Mouse (Mus musculus): ENCODE data around the gene Osbpl3.

Gene Osbpl3

GRCm38 (mm10) chr6:50403524-50403923, 52.5 kb downstream of the Osbpl3 start:
- no peak for DNase-seq (ENCODE audit: low read depth, low spot score)

DNA sequence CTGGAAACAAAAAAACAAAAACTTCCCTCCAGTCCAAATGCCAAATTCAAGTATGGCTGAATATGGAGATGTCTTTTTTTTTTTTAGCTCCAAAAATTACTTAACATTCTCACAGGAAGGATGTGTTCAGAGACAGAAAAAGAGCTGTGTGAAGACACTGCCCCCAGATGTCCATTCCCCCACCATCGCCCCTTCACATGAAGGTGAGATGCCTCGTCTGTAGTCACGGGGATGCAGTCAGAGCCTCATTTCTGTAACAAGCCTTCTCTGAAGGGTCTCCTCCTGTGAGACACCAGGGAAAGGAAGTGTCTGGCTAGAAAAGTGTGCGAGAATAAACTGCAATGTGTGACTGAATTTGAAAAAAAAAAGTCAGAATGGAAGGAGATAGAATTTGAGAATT, 53.1 kb downstream of the Osbpl3 start:
- DNase-seq (ENCODE audit: low read depth, low spot score) = no peak

DNA sequence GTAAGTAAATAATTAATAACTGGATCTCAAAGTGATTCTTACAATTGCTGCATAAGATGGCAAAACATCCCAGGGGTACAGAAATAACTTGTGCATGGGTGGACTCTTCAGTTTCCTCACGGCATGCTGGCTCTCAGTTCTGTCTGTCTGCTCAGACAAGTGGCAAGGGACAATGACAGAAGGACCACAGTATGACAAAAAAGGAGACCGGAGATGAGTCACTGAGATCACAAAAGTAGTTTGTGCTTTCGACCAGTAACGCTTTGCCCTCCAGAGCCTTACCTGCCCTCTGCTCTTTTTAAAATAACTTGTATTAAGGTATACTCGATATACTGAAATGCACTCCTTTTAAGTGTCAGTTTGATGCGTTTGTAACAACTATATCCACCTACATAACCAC, 55.8 kb downstream of the Osbpl3 start:
- DNase-seq (ENCODE audit: low read depth, low spot score) = no peak

DNA sequence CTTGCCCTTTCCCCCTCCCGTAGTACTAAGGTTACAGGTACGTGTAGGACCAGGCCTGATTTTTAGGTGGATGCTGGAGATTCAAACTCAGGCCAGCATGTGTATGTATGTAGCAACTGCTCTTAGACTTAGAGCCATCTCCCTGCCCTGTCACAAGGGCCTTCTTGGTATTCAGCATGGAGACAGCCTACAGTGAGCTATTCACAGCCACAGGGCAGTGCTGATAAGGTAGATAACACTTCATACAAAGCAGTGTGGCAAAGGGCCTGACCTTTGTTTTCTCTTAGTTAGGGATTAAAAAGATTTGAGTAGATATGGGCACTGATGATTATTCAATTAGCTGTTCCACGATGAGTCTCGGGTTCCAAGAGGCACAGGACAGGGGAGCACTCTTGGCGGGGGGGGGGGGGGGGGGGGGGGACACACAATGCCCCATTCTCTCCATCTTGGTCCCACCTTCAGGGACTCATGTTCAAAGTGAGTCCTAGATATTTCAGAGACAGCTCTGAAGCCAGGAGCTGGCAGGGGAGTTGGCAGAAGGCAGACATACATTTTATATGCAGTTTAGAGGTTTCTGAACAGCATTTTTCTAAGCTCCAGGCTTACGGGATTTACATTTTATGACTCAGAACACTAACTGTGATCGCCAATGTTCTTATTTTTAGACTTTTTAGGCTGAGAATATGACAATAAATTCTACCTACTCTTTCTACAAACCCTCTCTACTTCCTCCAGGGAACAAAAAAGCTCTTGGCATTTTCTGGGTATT, 56.4 kb downstream of the Osbpl3 start:
- DNase-seq (ENCODE audit: low read depth, low spot score) = no peak

DNA sequence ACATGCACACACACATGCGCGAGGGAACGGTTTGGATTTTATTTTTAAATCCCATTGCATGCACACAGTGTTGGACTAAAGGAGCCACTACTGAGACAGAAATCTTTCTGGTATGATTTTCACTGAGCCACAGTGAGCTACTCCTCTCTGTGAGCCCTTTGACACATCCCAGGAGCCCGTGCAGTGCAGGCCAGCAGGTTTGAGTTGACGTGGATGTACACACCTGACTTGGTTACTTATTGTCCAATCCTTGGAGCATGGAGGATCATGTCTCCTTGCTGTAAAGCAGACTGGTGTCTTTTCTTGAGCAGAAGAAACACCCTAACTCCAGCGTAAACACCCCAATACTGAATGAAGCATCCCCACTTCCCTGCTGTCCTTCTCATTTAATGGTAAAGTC, 57.7 kb downstream of the Osbpl3 start:
- no peak for DNase-seq (ENCODE audit: low read depth, low spot score)

DNA sequence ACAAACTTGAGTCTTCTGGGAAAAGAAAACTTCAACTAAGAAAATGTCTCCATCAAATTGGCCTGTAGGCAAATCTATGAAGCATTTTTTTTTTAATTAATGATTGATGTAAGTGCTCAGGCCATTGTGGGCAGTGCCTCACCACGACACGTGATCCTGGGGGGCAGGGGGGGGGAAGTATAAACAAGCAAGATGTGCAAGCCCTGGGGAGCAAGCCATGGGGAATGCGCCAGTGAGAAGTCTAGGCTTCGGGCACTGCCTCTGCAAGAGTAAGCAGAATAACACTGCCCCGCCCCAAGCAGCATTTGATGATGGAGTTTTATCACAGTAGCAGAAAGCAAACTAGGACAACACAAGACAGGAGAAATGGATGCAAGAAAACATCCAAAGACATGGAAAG, 58.9 kb downstream of the Osbpl3 start:
- DNase-seq (ENCODE audit: low read depth, low spot score) = no peak

DNA sequence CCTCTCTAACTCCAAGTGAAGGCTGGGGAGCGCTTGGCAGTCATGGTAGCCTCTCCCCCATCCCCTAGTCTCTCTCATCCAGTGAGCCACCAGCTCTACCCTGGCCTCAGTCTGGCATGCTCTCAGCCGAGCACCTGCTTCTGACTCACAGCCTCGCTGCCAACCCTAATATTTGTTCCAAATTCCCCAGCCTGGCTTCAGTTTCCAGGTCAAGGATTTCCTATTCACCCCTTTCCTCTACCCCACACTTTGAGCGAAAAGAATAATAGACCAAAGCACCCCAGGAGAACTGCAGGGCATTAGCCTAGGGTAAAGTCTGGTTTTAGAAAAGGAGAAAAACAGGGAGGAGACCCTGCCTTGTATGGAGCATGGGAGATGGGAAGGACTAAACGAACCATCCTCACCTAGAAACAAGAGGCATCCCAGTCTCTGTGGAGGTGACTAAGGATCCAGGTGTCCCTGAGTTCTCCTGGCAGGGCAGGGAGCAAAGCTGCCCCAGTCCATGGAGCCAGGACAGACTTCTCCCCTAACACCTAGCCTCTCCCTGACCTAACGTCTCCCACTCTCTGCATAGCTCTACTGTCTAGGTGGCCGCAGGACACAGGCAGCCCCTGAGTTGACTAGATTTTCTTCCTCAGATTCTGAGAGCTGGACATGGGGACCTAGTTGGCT, 60.2 kb downstream of the Osbpl3 start:
- DNase-seq (ENCODE audit: low read depth, low spot score) = no peak

- no peak for DNase-seq (ENCODE audit: low read depth, low spot score)
Observed at GRCm38 (mm10) chr6:50394432-50394831, 61.6 kb downstream of the Osbpl3 start.

DNA sequence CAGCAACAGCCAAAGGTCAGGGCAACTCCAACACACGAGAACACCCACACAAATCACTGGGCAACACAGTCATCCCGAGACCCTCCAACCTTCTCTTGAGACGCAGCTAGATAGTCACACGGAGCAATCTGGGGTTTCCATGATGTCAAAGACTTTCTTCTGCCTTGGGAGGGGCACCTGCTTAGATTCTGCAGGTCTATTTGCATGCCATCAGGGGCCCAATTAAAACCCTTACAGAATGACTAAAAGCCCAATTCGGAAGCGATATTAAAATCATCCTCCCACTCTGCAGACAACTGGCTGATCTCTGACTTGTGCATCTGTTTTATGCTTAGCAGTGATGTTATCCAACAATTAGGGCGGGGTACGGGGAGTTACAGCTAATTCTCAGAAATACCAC, 62.0 kb downstream of the Osbpl3 start:
- DNase-seq (ENCODE audit: low read depth, low spot score) = no peak

GRCm38 (mm10) chr6:50391951-50392350, 64.0 kb downstream of the Osbpl3 start:
- DNase-seq (ENCODE audit: low read depth, low spot score) = no peak

- DNase-seq (ENCODE audit: low read depth, low spot score) = no peak
Observed at GRCm38 (mm10) chr6:50390313-50390712, 65.7 kb downstream of the Osbpl3 start.

GRCm38 (mm10) chr6:50387629-50388028, 68.4 kb downstream of the Osbpl3 start:
- DNase-seq (ENCODE audit: low read depth, low spot score) = no peak

- no peak for DNase-seq (ENCODE audit: low read depth, low spot score)
Observed at GRCm38 (mm10) chr6:50386497-50386896, 69.5 kb downstream of the Osbpl3 start.

DNA sequence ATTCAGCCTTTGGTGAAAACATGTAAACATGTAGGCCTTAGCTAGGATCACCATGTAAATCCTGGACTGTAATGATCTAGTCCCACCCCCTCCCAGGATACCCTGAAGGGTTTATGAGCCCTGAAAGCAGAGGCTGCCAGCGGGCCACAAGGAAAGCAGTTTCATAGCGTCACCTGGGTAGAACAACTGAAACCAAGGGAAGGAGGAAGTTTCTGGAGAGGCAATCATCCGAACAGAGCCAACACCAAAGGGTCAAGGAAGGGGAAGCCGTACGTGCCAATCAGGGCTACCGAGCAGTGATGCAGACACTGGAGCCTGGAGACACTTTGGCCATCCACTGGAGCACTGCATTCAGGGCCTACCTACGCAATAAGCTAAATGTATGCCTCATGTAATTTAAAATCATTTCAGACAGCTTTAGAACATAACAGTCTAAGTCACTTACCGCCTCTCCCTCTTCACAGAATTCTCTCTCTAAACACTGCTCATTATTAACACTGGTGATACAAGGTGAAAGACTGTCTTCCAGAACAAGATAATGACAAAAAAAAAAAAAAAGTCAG, 70.5 kb downstream of the Osbpl3 start:
- DNase-seq (ENCODE audit: low read depth, low spot score) = no peak

DNA sequence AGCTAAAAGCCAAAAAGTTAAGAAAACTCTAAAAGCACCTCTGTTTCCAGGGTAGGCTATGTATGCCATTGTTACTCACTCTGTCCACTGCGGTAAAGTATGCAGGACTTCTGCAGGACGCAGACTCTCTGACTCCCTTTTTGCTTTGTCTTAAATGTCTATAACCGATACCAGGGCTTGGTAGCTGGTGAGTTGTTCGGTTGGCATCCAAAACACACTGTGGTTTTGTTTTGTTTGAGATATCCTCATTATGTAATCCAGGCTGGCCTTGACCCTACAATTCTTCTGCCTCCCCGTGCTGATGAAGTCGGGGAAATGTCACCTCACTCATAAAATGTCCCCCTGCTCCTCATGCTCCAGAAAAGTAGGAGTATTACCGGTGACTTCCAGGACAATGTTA, 73.3 kb downstream of the Osbpl3 start:
- DNase-seq (ENCODE audit: low read depth, low spot score) = no peak

GRCm38 (mm10) chr6:50382196-50382595, 73.8 kb downstream of the Osbpl3 start:
- no peak for DNase-seq (ENCODE audit: low read depth, low spot score)

DNA sequence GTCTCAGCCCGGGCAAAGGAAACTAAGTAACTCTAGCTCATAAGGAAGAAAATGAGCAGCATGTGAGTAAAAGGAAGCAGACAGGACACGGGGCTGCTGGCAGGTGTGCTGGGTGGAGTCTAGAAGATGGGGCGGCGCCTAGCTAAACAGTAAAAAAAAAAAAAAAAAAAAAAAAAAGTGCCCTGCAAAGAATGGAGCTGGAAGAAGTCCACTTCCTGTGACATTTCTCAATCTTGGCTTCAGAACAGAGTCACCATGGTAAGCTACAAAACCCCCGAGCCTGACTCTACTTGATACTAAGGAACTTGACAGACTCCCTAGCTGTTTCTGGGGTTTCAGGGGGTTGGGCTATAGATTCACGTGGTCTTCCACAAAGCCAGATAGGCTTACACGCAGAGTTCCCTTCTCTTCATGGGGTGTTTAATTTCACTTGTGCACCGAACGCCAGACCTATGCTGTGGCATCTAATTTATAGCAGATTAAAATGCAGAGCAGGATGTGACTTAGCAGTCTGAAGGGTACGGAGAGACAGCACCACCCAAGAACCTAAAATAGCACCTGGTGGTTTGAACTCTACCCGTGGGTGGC, 74.4 kb downstream of the Osbpl3 start:
- no peak for DNase-seq (ENCODE audit: low read depth, low spot score)

DNA sequence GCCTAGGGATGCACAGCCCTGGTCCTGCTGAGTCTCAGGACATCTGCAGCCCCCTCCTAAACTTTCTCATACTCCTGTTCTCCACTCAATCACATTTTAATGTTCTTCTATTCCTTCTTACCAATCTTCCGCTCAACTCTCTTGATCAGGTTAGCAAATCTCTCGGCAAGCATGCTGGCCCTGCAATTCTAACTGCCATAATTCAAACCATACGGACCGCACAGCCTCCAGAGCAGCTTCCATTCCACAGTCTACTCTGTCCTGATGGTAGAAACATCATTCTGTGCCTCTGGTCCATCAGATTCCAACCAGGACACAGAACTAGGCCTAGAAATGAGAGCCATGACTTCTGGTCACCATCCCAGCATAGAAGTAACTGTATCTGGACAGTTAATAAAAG, 76.3 kb downstream of the Osbpl3 start:
- DNase-seq (ENCODE audit: low read depth, low spot score) = no peak

DNA sequence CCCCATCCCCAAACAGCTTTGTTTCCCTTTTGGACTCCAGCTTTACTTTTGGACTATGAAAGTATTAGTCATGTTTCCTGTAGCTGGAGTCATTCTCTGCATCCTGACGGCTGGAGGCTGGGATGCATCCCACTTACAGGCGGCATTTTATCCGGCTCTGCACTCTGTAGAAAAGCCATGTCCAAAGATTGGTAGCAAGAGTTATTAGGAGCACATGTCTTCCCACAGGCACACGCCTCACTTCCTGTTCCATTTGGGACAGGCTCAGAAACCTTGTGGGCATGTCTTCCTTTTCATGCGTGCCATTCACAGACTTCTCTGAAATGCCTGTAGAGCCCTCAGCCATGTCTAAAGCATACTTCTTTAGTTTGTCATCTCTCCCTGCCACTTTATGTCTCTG, 76.9 kb downstream of the Osbpl3 start:
- no peak for DNase-seq (ENCODE audit: low read depth, low spot score)

DNA sequence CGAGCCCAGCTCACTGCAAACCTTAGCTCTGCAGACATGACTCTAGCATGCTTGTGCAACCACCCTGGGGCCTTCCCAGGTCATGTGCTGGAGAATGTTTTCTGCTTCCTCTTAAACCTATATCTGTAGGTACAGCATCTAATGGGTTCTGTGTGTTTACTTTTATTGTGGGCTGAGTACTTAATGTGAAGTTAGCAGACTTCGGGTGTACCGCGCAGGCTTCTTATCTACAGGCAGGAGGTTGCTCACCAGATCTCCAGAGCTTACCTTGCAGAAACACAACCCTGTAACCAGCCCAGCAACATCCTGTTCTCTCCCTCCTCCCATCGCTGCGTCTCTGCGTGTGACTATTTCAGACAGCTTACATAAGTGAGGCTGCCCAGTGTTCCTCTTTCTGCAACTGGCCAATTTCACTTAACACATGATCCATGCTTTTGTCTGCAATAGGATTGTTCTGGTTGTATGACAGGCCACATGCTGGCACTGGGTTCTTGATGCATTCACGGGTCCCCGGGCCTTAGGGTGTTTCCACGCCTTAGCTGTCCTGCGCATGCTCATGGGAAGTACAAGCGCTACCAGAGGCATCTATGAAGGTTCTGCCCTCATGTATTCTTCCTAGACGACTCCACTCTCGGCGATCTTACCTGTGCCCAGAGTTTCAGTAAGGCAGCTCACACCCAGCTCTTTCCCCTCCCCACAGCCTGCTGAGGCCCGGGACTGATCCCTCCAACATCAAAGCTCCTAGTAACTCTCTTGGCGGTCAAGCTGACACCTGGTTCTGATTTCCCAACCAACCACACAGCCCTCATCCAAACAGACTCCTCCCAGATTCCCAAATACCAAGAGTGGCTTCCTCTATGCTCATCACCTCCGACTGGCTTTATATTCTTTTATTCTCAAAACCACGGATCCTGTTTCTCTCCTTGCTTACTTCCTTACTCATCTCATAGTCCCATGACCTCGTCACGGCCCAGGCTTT, 78.0 kb downstream of the Osbpl3 start:
- DNase-seq (ENCODE audit: low read depth, low spot score) = no peak

DNA sequence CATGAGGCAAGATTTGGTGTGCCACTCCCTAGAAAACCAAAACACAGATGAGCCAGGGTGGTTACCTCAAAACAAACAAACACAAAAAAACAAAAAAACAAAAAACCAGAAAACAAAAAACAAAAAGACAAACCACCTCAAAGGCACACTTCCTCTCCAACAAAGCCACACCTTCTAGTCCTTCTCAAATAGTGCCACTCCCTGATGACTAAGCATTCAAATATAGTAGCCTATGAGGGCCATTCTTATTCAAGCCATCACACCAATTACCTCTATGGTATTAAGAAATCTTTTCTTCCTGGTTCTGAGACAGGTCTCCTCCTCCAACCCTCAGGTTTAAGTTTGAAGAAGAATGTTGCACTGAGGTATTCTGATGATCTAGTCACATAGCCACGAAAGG, 79.3 kb downstream of the Osbpl3 start:
- DNase-seq (ENCODE audit: low read depth, low spot score) = no peak

All from mesoderm, embryonic 11.5 days (tissue).